ENCODE assay signal across 12 mouse cellular contexts in genomic region chr2:120059466-120059865, GRCm38 (mm10).
"Had no signal": no experiment of that assay in that cellular context is flagged by ENCODE, and none has a peak within 500 bp of the region (broad histone marks: within the 10 kb centered on the region; RNA-seq: fewer than 3 reads in every experiment).

No protein-coding gene starts in this region.

- H3K27me3 ChIP-seq: midbrain, embryonic 12.5 days; neural tube, embryonic 13.5 days had no signal

- H3K4me3 ChIP-seq: layer of hippocampus, adult 2 months; liver, embryonic 12.5 days; midbrain, embryonic 12.5 days; neural tube, embryonic 13.5 days had no signal

- H3K9ac ChIP-seq: liver, embryonic 12.5 days; midbrain, embryonic 12.5 days; neural tube, embryonic 13.5 days had no signal

- H3K4me1 ChIP-seq: liver, embryonic 12.5 days; midbrain, embryonic 12.5 days; neural tube, embryonic 13.5 days had no signal

- H3K27ac ChIP-seq: kidney, postnatal 0 days; layer of hippocampus, adult 2 months; liver, embryonic 12.5 days; midbrain, embryonic 12.5 days; neural tube, embryonic 13.5 days had no signal

- H3K9me3 ChIP-seq: liver, embryonic 12.5 days; midbrain, embryonic 12.5 days; neural tube, embryonic 13.5 days had no signal

- DNase-seq: left cerebral cortex, postnatal 4 days; retina, postnatal 1 day; right cerebral cortex, postnatal 4 days; spleen, adult 18-20 months; thymus, adult 2 months; thymus, postnatal 36 days had no signal

- H3K4me2 ChIP-seq: liver, embryonic 12.5 days; midbrain, embryonic 12.5 days; neural tube, embryonic 13.5 days had no signal

- ATAC-seq: liver, embryonic 12.5 days; midbrain, embryonic 16.5 days had no signal

- H3K36me3 ChIP-seq: liver, embryonic 12.5 days; midbrain, embryonic 12.5 days; neural tube, embryonic 13.5 days had no signal
